Mouse (Mus musculus): ENCODE data around the gene Ptma.

Ptma gene

DNA sequence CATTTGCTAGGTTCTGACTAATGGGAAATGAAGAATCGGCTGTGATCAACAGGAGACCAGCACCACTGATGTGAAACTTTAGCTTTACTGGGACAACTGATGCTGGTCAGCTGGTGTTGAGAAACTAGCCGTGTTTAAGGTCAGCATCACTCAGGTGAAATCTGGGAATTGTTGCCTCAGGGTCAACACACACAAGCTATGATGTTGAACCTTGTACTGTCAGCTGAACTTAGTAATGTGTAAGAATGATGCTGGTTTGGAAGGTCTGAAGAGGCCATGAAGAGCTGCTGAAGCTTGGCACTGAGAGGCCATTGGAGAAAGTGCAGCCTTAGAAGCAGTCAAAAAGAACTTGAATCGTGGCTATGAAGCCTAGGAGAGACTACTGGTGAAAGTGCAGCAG lies 29.1 kb downstream of the Ptma start:
- DNase-seq: no peak

DNA sequence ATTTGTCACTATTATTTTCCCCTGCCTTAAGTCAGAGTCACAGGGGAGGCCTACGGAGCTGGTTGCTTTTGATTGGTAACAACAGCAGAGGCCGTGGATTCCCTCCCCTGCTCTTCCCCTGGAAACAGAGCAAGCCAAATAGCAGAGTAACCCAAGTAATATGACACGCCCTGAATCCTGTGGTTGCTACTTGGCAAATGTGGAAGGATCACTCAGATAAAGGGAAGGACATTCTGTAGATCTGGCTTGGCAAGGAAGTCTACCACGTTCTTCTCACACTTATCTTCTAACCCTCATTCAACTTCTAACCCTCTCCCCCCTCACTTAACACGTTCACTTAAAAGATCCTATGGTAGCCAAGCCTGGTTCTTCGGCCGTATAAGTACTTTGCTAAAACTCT lies 31.3 kb downstream of the Ptma start:
- DNase-seq: no peak

DNA sequence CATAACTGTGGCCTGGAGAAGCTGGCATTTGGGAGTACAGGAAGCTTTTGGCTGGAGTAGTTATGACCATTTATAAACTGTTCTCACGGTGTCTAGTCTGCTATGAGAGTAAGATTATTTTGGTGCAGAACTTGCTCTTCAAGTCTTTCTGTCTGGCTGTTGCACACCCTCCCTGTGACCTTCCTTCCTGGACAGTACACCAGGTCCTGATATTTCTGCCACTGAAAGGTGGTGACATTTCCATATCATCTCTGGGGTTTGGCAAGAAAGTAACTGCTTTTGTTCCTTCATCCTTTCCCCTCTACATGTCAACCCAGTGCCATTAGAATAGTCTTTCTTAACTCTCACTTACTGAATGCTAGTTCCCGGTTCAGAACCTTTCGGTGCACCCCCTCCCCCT lies 32.7 kb downstream of the Ptma start:
- no peak for DNase-seq

DNA sequence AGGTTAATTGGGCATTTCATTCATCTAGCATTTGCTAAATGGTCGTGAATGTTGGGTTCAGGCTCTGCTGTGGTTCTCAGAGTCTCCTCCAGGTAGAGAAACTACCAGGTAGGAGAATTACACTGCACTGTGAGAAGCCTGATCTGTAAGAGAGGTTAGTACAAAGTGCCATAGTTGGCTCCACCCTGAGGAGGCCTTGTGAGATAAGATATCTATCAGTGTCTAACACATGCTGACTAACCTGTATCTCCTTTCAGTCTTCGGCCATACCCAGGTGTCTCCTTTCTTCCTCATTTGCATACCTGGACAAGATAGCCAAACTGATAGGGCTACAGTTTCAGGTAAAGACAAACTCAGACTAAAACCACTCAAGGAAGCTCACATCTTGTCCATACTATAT lies 36.1 kb downstream of the Ptma start:
- DNase-seq: no peak

DNA sequence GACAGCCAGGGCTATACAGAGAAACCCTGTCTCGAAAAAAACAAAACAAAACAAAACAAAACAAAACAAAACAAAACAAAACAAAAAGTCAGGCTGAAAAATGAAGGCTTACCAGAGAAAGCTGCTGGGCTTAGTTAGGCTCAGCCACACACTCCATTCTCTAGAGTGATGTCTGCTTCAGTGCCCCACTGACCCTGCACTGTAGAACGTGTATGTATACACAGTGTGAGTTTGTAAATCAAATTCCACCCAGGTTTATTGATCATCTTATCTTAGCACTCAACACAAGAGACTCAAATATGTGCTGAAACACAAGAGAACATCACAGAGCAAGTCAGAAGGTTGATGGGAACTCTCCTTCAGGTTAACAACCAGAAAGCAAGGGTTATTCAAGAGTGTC lies 41.9 kb downstream of the Ptma start:
- DNase-seq: no peak

DNA sequence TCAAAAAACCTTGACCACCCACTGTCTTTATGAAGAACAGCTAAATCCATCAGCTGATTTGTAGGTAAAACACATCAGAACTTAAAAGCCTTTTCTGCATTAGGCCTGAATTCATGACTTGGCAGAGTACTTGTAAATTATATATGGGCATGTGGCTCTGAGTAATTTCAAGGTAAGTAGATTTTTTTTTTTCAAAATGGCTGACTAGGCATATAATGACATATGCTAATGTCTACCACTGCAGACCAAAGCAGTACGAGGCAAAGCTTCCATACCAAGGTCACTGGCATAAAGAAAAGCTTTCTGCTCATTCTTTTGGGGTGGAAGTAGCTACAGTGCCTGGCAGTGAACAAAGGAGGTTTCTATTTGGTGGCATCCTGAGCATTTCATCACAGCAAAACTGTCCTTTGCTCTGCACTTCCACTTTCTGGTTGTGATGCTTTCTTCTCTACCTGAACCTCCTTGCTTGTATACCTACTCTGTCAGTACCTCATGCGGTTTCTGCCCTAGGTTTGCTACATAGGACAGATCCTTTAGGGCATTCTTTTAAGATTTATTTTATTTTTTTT lies 42.9 kb downstream of the Ptma start:
- no peak for DNase-seq

DNA sequence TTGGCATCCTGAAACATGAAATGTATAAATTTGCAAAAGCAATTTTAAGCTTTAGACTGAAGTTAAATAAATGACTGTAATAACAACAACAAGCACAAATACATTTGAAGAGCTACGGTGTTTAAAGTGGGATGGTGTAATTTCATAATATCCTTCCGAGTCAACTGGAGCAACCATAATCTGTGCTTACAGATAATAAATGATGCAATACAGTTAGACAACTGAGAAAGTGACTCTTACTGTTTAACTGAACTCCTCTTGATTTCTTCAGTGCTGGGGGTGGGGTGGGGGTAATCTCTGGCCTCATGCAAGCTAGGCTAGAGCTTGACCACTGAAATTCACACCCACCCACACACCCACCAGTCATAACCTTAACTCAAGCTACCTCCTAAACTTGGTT lies 44.9 kb downstream of the Ptma start:
- DNase-seq: no peak

DNA sequence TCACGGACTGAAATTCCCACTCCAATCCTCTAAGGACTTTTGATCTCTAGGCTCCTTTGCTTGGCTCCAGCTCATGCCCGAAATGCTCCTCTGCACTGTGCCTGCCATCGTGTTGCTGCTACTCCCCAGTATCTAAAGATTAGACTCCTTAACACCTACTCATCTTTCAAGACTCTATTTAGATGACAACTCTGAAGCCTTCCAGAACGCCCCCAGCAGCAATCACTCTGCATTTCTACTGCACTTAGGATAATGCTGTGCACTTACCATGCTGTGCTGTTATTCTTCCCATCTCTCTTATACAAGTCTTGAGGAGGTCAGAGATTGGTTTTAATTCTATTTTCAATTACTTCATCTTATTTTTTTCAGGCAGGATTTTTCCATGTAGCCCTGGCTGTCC lies 45.4 kb downstream of the Ptma start:
- no peak for DNase-seq
